Mouse (Mus musculus): ENCODE measurements at regions not wholly inside any gene's neighbourhood (a gene's known extent, or its start where the extent isn't known, plus 50 kb on each side); places are given as distances from the start of the nearest gene placed in this dataset.

GRCm38 (mm10) chr12:110376062-110376837, 70.7 kb upstream of the Ppp2r5c start:
- no peaks in the 10 kb centered on the region for H3K36me3 ChIP-seq
- no peaks in the 10 kb centered on the region for H3K9me3 ChIP-seq (replicated peaks)
- H3K27me3 ChIP-seq = peaks cover 70% of the 10 kb centered on the region
- 33% methylated on average over 7 of the region's 7 CpGs for WGBS
- H3K4me1 ChIP-seq = peaks cover 10% of the 10 kb centered on the region
- no peak for ATAC-seq (replicated peaks; ENCODE audit: low FRiP score)
- no peak overlapping the region for H3K9ac ChIP-seq
- no peak overlapping the region for H3K4me3 ChIP-seq (replicated peaks)
- H3K4me2 ChIP-seq = no peak overlapping the region
- no peak overlapping the region for H3K27ac ChIP-seq

- Histone ChIP-seq H3K9me3 (replicated peaks) (no peaks in the 10 kb centered on the region), H3K27me3 (peaks cover 70% of the 10 kb centered on the region), H3K4me3 (replicated peaks) (no peak overlapping the region), H3K4me1 (peaks cover 15% of the 10 kb centered on the region), H3K27ac (no peak overlapping the region), H3K36me3 (no peaks in the 10 kb centered on the region), H3K4me2 (no peak overlapping the region), H3K9ac (no peak overlapping the region)
- ATAC-seq (replicated peaks; ENCODE audit: low FRiP score) = no peak
- WGBS = 77% methylated on average over 4 of the region's 4 CpGs
These were observed 70.1 kb upstream of the Ppp2r5c start for GRCm38 (mm10) chr12:110376838-110377150.

- ATAC-seq (replicated peaks; ENCODE audit: low FRiP score) = no peak
- H3K27ac ChIP-seq = no peak overlapping the region
- no peaks in the 10 kb centered on the region for H3K9me3 ChIP-seq (replicated peaks)
- H3K4me3 ChIP-seq (replicated peaks) = no peak overlapping the region
- H3K36me3 ChIP-seq = no peaks in the 10 kb centered on the region
- H3K4me2 ChIP-seq = no peak overlapping the region
- H3K27me3 ChIP-seq = peaks cover 66% of the 10 kb centered on the region
- peaks cover 15% of the 10 kb centered on the region for H3K4me1 ChIP-seq
- 70% methylated on average over 6 of the region's 6 CpGs for WGBS
- no peak overlapping the region for H3K9ac ChIP-seq
These were observed 69.6 kb upstream of the Ppp2r5c start for GRCm38 (mm10) chr12:110377306-110377705.

- Histone ChIP-seq H3K9me3 (replicated peaks) (no peaks in the 10 kb centered on the region), H3K4me3 (replicated peaks) (no peak overlapping the region), H3K27ac (no peak overlapping the region), H3K4me1 (peaks cover 15% of the 10 kb centered on the region), H3K4me2 (no peak overlapping the region), H3K27me3 (peaks cover 65% of the 10 kb centered on the region), H3K9ac (no peak overlapping the region), H3K36me3 (no peaks in the 10 kb centered on the region)
- 74% methylated on average over 10 of the region's 10 CpGs for WGBS
- no peak for ATAC-seq (replicated peaks; ENCODE audit: low FRiP score)
These were observed 69.2 kb upstream of the Ppp2r5c start for GRCm38 (mm10) chr12:110377734-110378133.

- H3K4me3 ChIP-seq (replicated peaks) = no peak overlapping the region
- no peaks in the 10 kb centered on the region for H3K9me3 ChIP-seq (replicated peaks)
- WGBS = 87% methylated on average over 5 of the region's 5 CpGs
- peaks cover 14% of the 10 kb centered on the region for H3K4me1 ChIP-seq
- no peak overlapping the region for H3K27ac ChIP-seq
- peaks cover 65% of the 10 kb centered on the region for H3K27me3 ChIP-seq
- no peak overlapping the region for H3K9ac ChIP-seq
- ATAC-seq (replicated peaks; ENCODE audit: low FRiP score) = no peak
- no peak overlapping the region for H3K4me2 ChIP-seq
- no peaks in the 10 kb centered on the region for H3K36me3 ChIP-seq
These were observed 68.6 kb upstream of the Ppp2r5c start for GRCm38 (mm10) chr12:110378302-110378701.

- WGBS = 75% methylated on average over 12 of the region's 12 CpGs
- Histone ChIP-seq H3K9me3 (replicated peaks) (no peaks in the 10 kb centered on the region), H3K4me2 (no peak overlapping the region), H3K27me3 (peaks cover 58% of the 10 kb centered on the region), H3K4me1 (peaks cover 8% of the 10 kb centered on the region), H3K4me3 (replicated peaks) (no peak overlapping the region), H3K36me3 (no peaks in the 10 kb centered on the region), H3K9ac (no peak overlapping the region), H3K27ac (no peak overlapping the region)
- ATAC-seq (replicated peaks; ENCODE audit: low FRiP score) = no peak
These were observed 67.2 kb upstream of the Ppp2r5c start for GRCm38 (mm10) chr12:110379721-110380120.

- Histone ChIP-seq H3K36me3 (no peaks in the 10 kb centered on the region), H3K9me3 (replicated peaks) (no peaks in the 10 kb centered on the region), H3K9ac (no peak overlapping the region; the same call in 1 of the 2 replicates), H3K27ac (no peak overlapping the region), H3K4me1 (peaks cover 14% of the 10 kb centered on the region), H3K27me3 (peaks cover 55% of the 10 kb centered on the region), H3K4me3 (replicated peaks) (no peak overlapping the region), H3K4me2 (peak overlapping the region; percentile 46)
- peak; percentile 88 for ATAC-seq (replicated peaks; ENCODE audit: low FRiP score)
- 27% methylated on average over 25 of the region's 25 CpGs for WGBS
These were observed 65.8 kb upstream of the Ppp2r5c start for GRCm38 (mm10) chr12:110380831-110381750.

GRCm38 (mm10) chr12:110385031-110385430, 61.9 kb upstream of the Ppp2r5c start:
- Histone ChIP-seq H3K27ac (no peak overlapping the region), H3K9ac (no peak overlapping the region), H3K4me1 (peaks cover 18% of the 10 kb centered on the region), H3K27me3 (peaks cover 54% of the 10 kb centered on the region), H3K9me3 (replicated peaks) (no peaks in the 10 kb centered on the region), H3K4me3 (replicated peaks) (no peak overlapping the region), H3K36me3 (no peaks in the 10 kb centered on the region), H3K4me2 (no peak overlapping the region)
- 54% methylated on average over 20 of the region's 20 CpGs for WGBS
- no peak for ATAC-seq (replicated peaks; ENCODE audit: low FRiP score)

GRCm38 (mm10) chr12:110385801-110386599, 60.9 kb upstream of the Ppp2r5c start:
- Histone ChIP-seq H3K27me3 (peaks cover 44% of the 10 kb centered on the region), H3K27ac (no peak overlapping the region), H3K36me3 (no peaks in the 10 kb centered on the region), H3K4me1 (peaks cover 17% of the 10 kb centered on the region), H3K9ac (no peak overlapping the region), H3K9me3 (replicated peaks) (no peaks in the 10 kb centered on the region), H3K4me3 (replicated peaks) (no peak overlapping the region), H3K4me2 (no peak overlapping the region)
- ATAC-seq (replicated peaks; ENCODE audit: low FRiP score) = no peak
- WGBS = 56% methylated on average over 20 of the region's 20 CpGs

- Histone ChIP-seq H3K36me3 (no peaks in the 10 kb centered on the region), H3K27ac (no peak overlapping the region), H3K9ac (no peak overlapping the region), H3K9me3 (replicated peaks) (no peaks in the 10 kb centered on the region), H3K4me1 (peaks cover 18% of the 10 kb centered on the region), H3K4me2 (no peak overlapping the region), H3K27me3 (peaks cover 43% of the 10 kb centered on the region), H3K4me3 (replicated peaks) (no peak overlapping the region)
- 34% methylated on average over 11 of the region's 11 CpGs for WGBS
- no peak for ATAC-seq (replicated peaks; ENCODE audit: low FRiP score)
These were observed 59.9 kb upstream of the Ppp2r5c start for GRCm38 (mm10) chr12:110387056-110387455.

- Histone ChIP-seq H3K9me3 (replicated peaks) (no peaks in the 10 kb centered on the region), H3K36me3 (no peaks in the 10 kb centered on the region), H3K4me3 (replicated peaks) (no peak overlapping the region), H3K9ac (no peak overlapping the region), H3K27me3 (peaks cover 43% of the 10 kb centered on the region), H3K4me1 (peaks cover 18% of the 10 kb centered on the region), H3K4me2 (no peak overlapping the region), H3K27ac (no peak overlapping the region)
- 56% methylated on average over 4 of the region's 4 CpGs for WGBS
- ATAC-seq (replicated peaks; ENCODE audit: low FRiP score) = no peak
These were observed 59.4 kb upstream of the Ppp2r5c start for GRCm38 (mm10) chr12:110387567-110387966.

GRCm38 (mm10) chr12:110389439-110389838, 57.5 kb upstream of the Ppp2r5c start:
- no peaks in the 10 kb centered on the region for H3K9me3 ChIP-seq (replicated peaks)
- 73% methylated on average over 12 of the region's 12 CpGs for WGBS
- no peaks in the 10 kb centered on the region for H3K36me3 ChIP-seq
- no peak overlapping the region for H3K27ac ChIP-seq
- H3K4me3 ChIP-seq (replicated peaks) = no peak overlapping the region
- peaks cover 43% of the 10 kb centered on the region for H3K27me3 ChIP-seq
- ATAC-seq (replicated peaks; ENCODE audit: low FRiP score) = no peak
- no peak overlapping the region for H3K4me2 ChIP-seq
- H3K9ac ChIP-seq = no peak overlapping the region
- H3K4me1 ChIP-seq = peaks cover 18% of the 10 kb centered on the region

All from kidney, embryonic 15.5 days (tissue).